In genomic region chr7:127425911-127426310, GRCm38 (mm10) we compare ENCODE assay signal across 19 mouse cellular contexts. TPM values are rescaled to one million over a fixed set of nuclear protein-coding genes. Genes with fewer than 3 reads are reported as not detected.
DNase-seq lines count a peak whose midpoint lies in the region; ATAC-seq and TF ChIP-seq lines count a peak whose summit lies in the region.
"Had no signal": no experiment of that assay in that cellular context is flagged by ENCODE, and none has a peak within 500 bp of the region (broad histone marks: within the 10 kb centered on the region; RNA-seq: fewer than 3 reads in every experiment).

No protein-coding gene starts in this region.

- H3K4me3 ChIP-seq in kidney, embryonic 16.5 days (ENCODE audit: low read length) = no peak overlapping the region
- H3K4me3 ChIP-seq in MEL (ENCODE audit: control insufficient read depth in 1 of 2, insufficient read depth in 1 of 2, low read depth in 2 of 2, low read length in 2 of 2) = no peak overlapping the region
- H3K4me3 ChIP-seq in brown adipose tissue, adult 24 weeks (ENCODE audit: insufficient read depth, low read depth, low read length) = no peak overlapping the region
- H3K4me3 ChIP-seq: embryonic facial prominence, embryonic 12.5 days; forebrain, embryonic 12.5 days; heart, embryonic 12.5 days; hindbrain, embryonic 12.5 days had no signal

- no peaks in the 10 kb centered on the region for H3K36me3 ChIP-seq in kidney, embryonic 16.5 days (ENCODE audit: insufficient read depth, low read length)
- H3K36me3 ChIP-seq in MEL (ENCODE audit: control insufficient read depth in 1 of 2, insufficient read depth in 2 of 2, low read length in 2 of 2) = peaks cover 0 to 24% of the 10 kb centered on the region in 2 experiments; a peak in 2 of 4 replicates
- H3K36me3 ChIP-seq: embryonic facial prominence, embryonic 12.5 days; forebrain, embryonic 12.5 days; heart, embryonic 12.5 days; hindbrain, embryonic 12.5 days had no signal

- no peak for ATAC-seq in kidney, embryonic 16.5 days (ENCODE audit: low FRiP score, low TSS enrichment)
- ATAC-seq: forebrain, embryonic 16.5 days; hindbrain, embryonic 16.5 days had no signal

- H3K27me3 ChIP-seq in kidney, embryonic 16.5 days (ENCODE audit: insufficient read depth, low read length) = peaks cover 6% of the 10 kb centered on the region; the same call in 1 of the 2 replicates
- no peaks in the 10 kb centered on the region for H3K27me3 ChIP-seq in MEL (ENCODE audit: control insufficient read depth in 1 of 2, insufficient read depth in 2 of 2, low read length in 2 of 2)
- H3K27me3 ChIP-seq: embryonic facial prominence, embryonic 12.5 days had no signal

- no peaks in the 10 kb centered on the region for H3K9me3 ChIP-seq in kidney, embryonic 16.5 days (ENCODE audit: low read length)
- no peaks in the 10 kb centered on the region for H3K9me3 ChIP-seq in MEL (replicated peaks; ENCODE audit: insufficient read depth, low read length)
- H3K9me3 ChIP-seq: embryonic facial prominence, embryonic 12.5 days; forebrain, embryonic 12.5 days; hindbrain, embryonic 12.5 days had no signal

- no peak for TF ChIP-seq RAD21 in MEL (IDR thresholded peaks at IDR 0.05; ENCODE audit: low read depth, low read length)

- peaks cover 9% of the 10 kb centered on the region for H3K4me1 ChIP-seq in kidney, embryonic 16.5 days (ENCODE audit: insufficient read depth, low read length)
- peaks cover 6 to 28% of the 10 kb centered on the region in 2 experiments for H3K4me1 ChIP-seq in MEL (ENCODE audit: control insufficient read depth in 1 of 2, insufficient read depth in 2 of 2, low read length in 2 of 2)
- peaks cover 5% of the 10 kb centered on the region; the same call in 1 of the 2 replicates for H3K4me1 ChIP-seq in brown adipose tissue, adult 24 weeks (ENCODE audit: control insufficient read depth, insufficient read depth, insufficient read length, low read length)

- no peak for TF ChIP-seq CTCF in MEL (IDR thresholded peaks at IDR 0.05 in 2 of 3, conservative IDR thresholded peaks at IDR 0.05 in 1 of 3; ENCODE audit: control insufficient read depth in 1 of 3, insufficient read depth in 1 of 3, low read depth in 2 of 3, low read length in 3 of 3, poor library complexity in 1 of 3, severe bottlenecking in 1 of 3)

- H3K4me2 ChIP-seq in kidney, embryonic 16.5 days (replicated peaks; ENCODE audit: low read depth, low read length) = no peak overlapping the region
- H3K4me2 ChIP-seq: embryonic facial prominence, embryonic 12.5 days; forebrain, embryonic 12.5 days; heart, embryonic 12.5 days; hindbrain, embryonic 12.5 days had no signal

- no peak overlapping the region for H3K9ac ChIP-seq in kidney, embryonic 16.5 days (replicated peaks; ENCODE audit: low read length)
- no peak overlapping the region for H3K9ac ChIP-seq in MEL (ENCODE audit: control insufficient read depth, low read depth, low read length, poor library complexity, severe bottlenecking)
- H3K9ac ChIP-seq: embryonic facial prominence, embryonic 12.5 days; forebrain, embryonic 12.5 days; heart, embryonic 12.5 days; hindbrain, embryonic 12.5 days had no signal

- H3K79me2 ChIP-seq in MEL (ENCODE audit: control insufficient read depth, insufficient read depth, low read length, poor library complexity) = peaks cover 4% of the 10 kb centered on the region; the same call in 1 of the 2 replicates

- no peak for TF ChIP-seq EP300 in MEL (IDR thresholded peaks at IDR 0.05; ENCODE audit: low read depth in 1 of 2, low read length in 2 of 2)

- H3K27ac ChIP-seq in kidney, embryonic 16.5 days (ENCODE audit: low read length) = no peak overlapping the region
- H3K27ac ChIP-seq in MEL (ENCODE audit: control insufficient read depth, low read depth, low read length) = peak overlapping the region; percentile 75
- H3K27ac ChIP-seq in brown adipose tissue, adult 24 weeks (replicated peaks; ENCODE audit: low read depth, low read length) = peak overlapping the region; percentile 63
- H3K27ac ChIP-seq: embryonic facial prominence, embryonic 12.5 days; forebrain, embryonic 12.5 days; hindbrain, embryonic 12.5 days had no signal

- 80% methylated on average over 2 of the region's 2 CpGs for WGBS in kidney, embryonic 16.5 days

- DNase-seq in kidney, adult 11 months = peak; percentile 64
- no peak for DNase-seq in kidney, postnatal 4 days
- DNase-seq in kidney, adult 9 months = peak; percentile 78
- DNase-seq in MEL (ENCODE audit: low read depth, low spot score) = peak; percentile 37
- DNase-seq in spleen, postnatal 36 days (ENCODE audit: low spot score in 2 of 2) = no peak
- DNase-seq: adrenal gland, postnatal 10 days; cerebellum, adult 11-12 months; cerebellum, adult 9-10 months; cerebellum, postnatal 25 days; gastrocnemius, postnatal 10 days; heart, postnatal 4 days had no signal

- TF ChIP-seq POLR2A in MEL (IDR thresholded peaks at IDR 0.05; ENCODE audit: control insufficient read depth in 1 of 2, insufficient read depth in 1 of 2, low read depth in 1 of 2, low read length in 2 of 2, poor library complexity in 1 of 2) = no peak

TF ChIP-seq in MEL, 35 proteins besides CTCF, POLR2A, EP300 and RAD21:
- TF ChIP-seq MAFK (IDR thresholded peaks at IDR 0.05; ENCODE audit: borderline replicate concordance, low read depth, low read length) (no peak), SIN3A (IDR thresholded peaks at IDR 0.05; ENCODE audit: low read length) (0 out of 2 replicates have a peak, but pooled peaks have one; percentile 27)

RNA-seq across cellular contexts. Expression of gene Zfp688, which starts 4.0 kb away (rescaled TPM):
- polyA plus RNA-seq in kidney, embryonic 16.5 days (2015; fragmentation: Nextera tagmentation; extraction: Ambion mirVana) = 28.1 and 32.0 TPM in 2 replicates
- 8.6 and 11.1 TPM in 2 replicates for total RNA-seq in MEL (2012; rRNA removed)
- polyA plus RNA-seq in MEL (2012; ENCODE audit: insufficient read depth in 1 of 2, insufficient read length in 2 of 2, low read depth in 1 of 2, low replicate concordance in 2 of 2, missing spikeins in 1 of 2) = 10 to 100 TPM in 1 of 2 experiments, not detected in 1; 18.1 TPM
- 4.1 and 6.6 TPM in 2 replicates for polyA plus RNA-seq in brown adipose tissue, adult 24 weeks (2012; ENCODE audit: insufficient read depth, insufficient read length, missing spikeins)

RNA-seq across cellular contexts. Expression of gene Zfp764, which starts 19.3 kb away (rescaled TPM):
- 9.0 and 9.5 TPM in 2 replicates for polyA plus RNA-seq in kidney, embryonic 16.5 days (2015; fragmentation: Nextera tagmentation; extraction: Ambion mirVana)
- total RNA-seq in MEL (2012; rRNA removed) = 3.7 and 4.1 TPM in 2 replicates
- polyA plus RNA-seq in MEL (2012; ENCODE audit: insufficient read depth in 1 of 2, insufficient read length in 2 of 2, low read depth in 1 of 2, low replicate concordance in 2 of 2, missing spikeins in 1 of 2) = 1 to 10 TPM in 1 of 2 experiments, not detected in 1; 3.1 TPM
- 1.6 and 2.6 TPM in 2 replicates for polyA plus RNA-seq in brown adipose tissue, adult 24 weeks (2012; ENCODE audit: insufficient read depth, insufficient read length, missing spikeins)

RNA-seq across cellular contexts. Expression of gene Zfp689, which starts 23.0 kb away (rescaled TPM):
- polyA plus RNA-seq in kidney, embryonic 16.5 days (2015; fragmentation: Nextera tagmentation; extraction: Ambion mirVana) = 8.4 TPM in 2 replicates
- total RNA-seq in MEL (2012; rRNA removed) = 4.0 and 4.9 TPM in 2 replicates
- 1 to 10 TPM in 1 of 2 experiments, not detected in 1; 7.2 TPM for polyA plus RNA-seq in MEL (2012; ENCODE audit: insufficient read depth in 1 of 2, insufficient read length in 2 of 2, low read depth in 1 of 2, low replicate concordance in 2 of 2, missing spikeins in 1 of 2)
- polyA plus RNA-seq in brown adipose tissue, adult 24 weeks (2012; ENCODE audit: insufficient read depth, insufficient read length, missing spikeins) = 0.40 and 1.3 TPM in 2 replicates

RNA-seq across cellular contexts. Expression of gene E430018J23Rik, which starts 32.5 kb away (rescaled TPM):
- polyA plus RNA-seq in kidney, embryonic 16.5 days (2015; fragmentation: Nextera tagmentation; extraction: Ambion mirVana) = 8.3 and 8.8 TPM in 2 replicates
- 2.3 and 2.5 TPM in 2 replicates for total RNA-seq in MEL (2012; rRNA removed)
- 1 to 10 TPM in 1 of 2 experiments, not detected in 1; 2.1 TPM for polyA plus RNA-seq in MEL (2012; ENCODE audit: insufficient read depth in 1 of 2, insufficient read length in 2 of 2, low read depth in 1 of 2, low replicate concordance in 2 of 2, missing spikeins in 1 of 2)
- 3.4 and 3.6 TPM in 2 replicates for polyA plus RNA-seq in brown adipose tissue, adult 24 weeks (2012; ENCODE audit: insufficient read depth, insufficient read length, missing spikeins)

RNA-seq across cellular contexts. Expression of gene Prr14, which starts 33.5 kb away (rescaled TPM):
- polyA plus RNA-seq in kidney, embryonic 16.5 days (2015; fragmentation: Nextera tagmentation; extraction: Ambion mirVana) = 41.9 and 47.2 TPM in 2 replicates
- total RNA-seq in MEL (2012; rRNA removed) = 10.8 and 11.7 TPM in 2 replicates
- polyA plus RNA-seq in MEL (2012; ENCODE audit: insufficient read depth in 1 of 2, insufficient read length in 2 of 2, low read depth in 1 of 2, low replicate concordance in 2 of 2, missing spikeins in 1 of 2) = 10 to 100 TPM in 1 of 2 experiments, not detected in 1; 45.9 TPM
- 26.0 and 27.1 TPM in 2 replicates for polyA plus RNA-seq in brown adipose tissue, adult 24 weeks (2012; ENCODE audit: insufficient read depth, insufficient read length, missing spikeins)

Comparison
In these comparisons a context has a peak if more than half of its experiments do, and no peak if none do; other contexts are left out.
1. DNase-seq: peak in kidney, adult 11 months (single experiment), kidney, adult 9 months (single experiment) and MEL (single experiment); none in kidney, postnatal 4 days (0 of 2) and spleen, postnatal 36 days (0 of 2).